Mouse (Mus musculus) olfactory bulb, adult 2 months (tissue): ENCODE measurements around the gene Slc12a3.

ENCODE experiments used
- CTCF ChIP-seq: fragments of 200-500 bp; IDR thresholded peaks from 2 replicates; pipeline ENCODE4 v1.5.1; 2012; ENCODE audit warnings: low read depth, mild to moderate bottlenecking, low read length, moderate library complexity; ENCODE audit not compliant: insufficient read depth
- POLR2A ChIP-seq: fragments of 200-500 bp; IDR thresholded peaks from 2 replicates; pipeline ENCODE4 v1.6.1; 2012; ENCODE audit warnings: mild to moderate bottlenecking, low read depth, low read length, moderate library complexity; ENCODE audit not compliant: insufficient read depth

DNA sequence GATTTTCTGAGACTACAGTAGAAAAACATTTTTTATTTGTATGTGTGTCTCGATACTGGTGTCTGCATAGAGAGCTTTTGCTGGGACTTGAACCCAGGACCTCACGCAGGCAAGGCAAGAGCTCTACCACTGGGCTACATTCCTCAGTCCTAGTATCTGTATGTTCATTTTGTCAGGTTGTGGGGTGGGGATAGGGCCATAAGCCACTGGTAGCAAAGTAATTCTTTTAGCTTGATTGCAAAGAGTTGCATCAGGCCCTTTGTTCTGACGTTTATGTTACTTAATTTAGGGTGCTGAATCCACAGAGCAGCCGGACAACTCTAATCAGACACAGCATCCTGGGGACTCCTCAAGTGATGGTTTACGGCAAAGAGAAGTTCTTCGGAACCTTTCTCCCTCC, 61.4 kb downstream of the Slc12a3 start:
- TF ChIP-seq CTCF (no peak), POLR2A (no peak)
